Mouse (Mus musculus): ENCODE data around the gene Brox. TPM values are rescaled to one million over a fixed set of nuclear protein-coding genes. Genes with fewer than 3 reads are reported as not detected.
"Not testable (repeated sequence)": the region's sequence is repeated elsewhere in the genome, so short reads cannot be mapped to it uniquely, and the experiment has no call there.

The Brox gene
- total RNA-seq (2014; fragmentation: Nextera tagmentation) (57.6 and 81.9 TPM in 2 replicates), total RNA-seq (2017) (85.8 and 85.9 TPM in 2 replicates), polyA plus RNA-seq (2012) (2.0 and 5.4 TPM in 2 replicates)

- peak; percentile 92 for DNase-seq (ENCODE audit: low spot score)
- Histone ChIP-seq H3K36me3 (replicated peaks) (peaks cover 24% of the 10 kb centered on the region), H3K4me1 (ENCODE audit: insufficient read depth, low read depth, low read length) (peaks cover 8% of the 10 kb centered on the region; the same call in 1 of the 2 replicates), H3K27me3 (ENCODE audit: insufficient read depth, low read length) (no peaks in the 10 kb centered on the region), H3K4me3 (ENCODE audit: low read depth, low read length) (peak within 1 kb of the TSS; percentile 74), H3K9me3 (replicated peaks) (no peaks in the 10 kb centered on the region)
- ATAC-seq (ENCODE audit: extremely low read depth, insufficient number of reproducible peaks, low FRiP score, poor library complexity, severe bottlenecking), result peak; percentile 48
- TF ChIP-seq CTCF (IDR thresholded peaks at IDR 0.05; ENCODE audit: low read depth, low read length) (no peak), POLR2AphosphoS5 (IDR thresholded peaks at IDR 0.05; ENCODE audit: insufficient replicate concordance, low read depth, low read length) (no peak), GATA1 (IDR thresholded peaks at IDR 0.05; ENCODE audit: borderline replicate concordance, low read length) (no peak), TAL1 (conservative IDR thresholded peaks at IDR 0.05; ENCODE audit: low read depth, low read length) (no peak), GATA2 (IDR thresholded peaks at IDR 0.05; ENCODE audit: borderline replicate concordance, low read depth, low read length) (no peak)
Observed at GRCm38 (mm10) chr1:183296877-183297383, at the start of gene Brox. TSS of gene Brox (minus strand) at chr1:183297269.

- Histone ChIP-seq H3K4me1 (ENCODE audit: insufficient read depth, low read depth, low read length) (peaks cover 39% of the 10 kb centered on the region), H3K36me3 (replicated peaks) (peaks cover 57% of the 10 kb centered on the region), H3K9me3 (replicated peaks) (no peaks in the 10 kb centered on the region), H3K27me3 (ENCODE audit: insufficient read depth, low read length) (no peaks in the 10 kb centered on the region), H3K4me3 (ENCODE audit: low read depth, low read length) (peak overlapping the region; percentile 98)
- ATAC-seq (ENCODE audit: extremely low read depth, insufficient number of reproducible peaks, low FRiP score, poor library complexity, severe bottlenecking), result no peak
- TF ChIP-seq CTCF (IDR thresholded peaks at IDR 0.05; ENCODE audit: low read depth, low read length), result no peak
- no peak for TF ChIP-seq GATA1 (IDR thresholded peaks at IDR 0.05; ENCODE audit: borderline replicate concordance, low read length)
- no peak for TF ChIP-seq GATA2 (IDR thresholded peaks at IDR 0.05; ENCODE audit: borderline replicate concordance, low read depth, low read length)
- no peak for TF ChIP-seq TAL1 (conservative IDR thresholded peaks at IDR 0.05; ENCODE audit: low read depth, low read length)
- TF ChIP-seq POLR2AphosphoS5 (IDR thresholded peaks at IDR 0.05; ENCODE audit: insufficient replicate concordance, low read depth, low read length), result no peak
- no peak for DNase-seq (ENCODE audit: low spot score)
Observed at GRCm38 (mm10) chr1:183345817-183346195, 48.7 kb upstream of the Brox start.

- peaks cover 36% of the 10 kb centered on the region for H3K4me1 ChIP-seq (ENCODE audit: insufficient read depth, low read depth, low read length)
- TF ChIP-seq GATA1 (IDR thresholded peaks at IDR 0.05; ENCODE audit: borderline replicate concordance, low read length) (no peak), POLR2AphosphoS5 (IDR thresholded peaks at IDR 0.05; ENCODE audit: insufficient replicate concordance, low read depth, low read length) (no peak), CTCF (IDR thresholded peaks at IDR 0.05; ENCODE audit: low read depth, low read length) (no peak)
- peaks cover 57% of the 10 kb centered on the region for H3K36me3 ChIP-seq (replicated peaks)
- peak; percentile 77 for ATAC-seq (ENCODE audit: extremely low read depth, insufficient number of reproducible peaks, low FRiP score, poor library complexity, severe bottlenecking)
- DNase-seq (ENCODE audit: low spot score), result peak; percentile 90
- H3K27me3 ChIP-seq (ENCODE audit: insufficient read depth, low read length), result no peaks in the 10 kb centered on the region
- H3K9me3 ChIP-seq (replicated peaks), result no peaks in the 10 kb centered on the region
- H3K4me3 ChIP-seq (ENCODE audit: low read depth, low read length), result peak overlapping the region; percentile 98
Observed at GRCm38 (mm10) chr1:183344886-183345816, 48.1 kb upstream of the Brox start.

- not testable (repeated sequence) for H3K9me3 ChIP-seq (replicated peaks); H3K27me3 ChIP-seq (ENCODE audit: insufficient read depth, low read length); ATAC-seq (ENCODE audit: extremely low read depth, insufficient number of reproducible peaks, low FRiP score, poor library complexity, severe bottlenecking); DNase-seq (ENCODE audit: low spot score); H3K4me3 ChIP-seq (ENCODE audit: low read depth, low read length)
- H3K4me1 ChIP-seq (ENCODE audit: insufficient read depth, low read depth, low read length), result peaks cover 23% of the 10 kb centered on the region
- H3K36me3 ChIP-seq (replicated peaks), result peaks cover 57% of the 10 kb centered on the region
- peak; percentile 71; the same call in 1 of the 2 replicates for TF ChIP-seq POLR2AphosphoS5 (IDR thresholded peaks at IDR 0.05; ENCODE audit: insufficient replicate concordance, low read depth, low read length)
Observed at GRCm38 (mm10) chr1:183342902-183343301, 45.8 kb upstream of the Brox start.

- TF ChIP-seq TAL1 (conservative IDR thresholded peaks at IDR 0.05; ENCODE audit: low read depth, low read length), result no peak
- no peak for TF ChIP-seq GATA2 (IDR thresholded peaks at IDR 0.05; ENCODE audit: borderline replicate concordance, low read depth, low read length)
- TF ChIP-seq GATA1 (IDR thresholded peaks at IDR 0.05; ENCODE audit: borderline replicate concordance, low read length), result no peak
- TF ChIP-seq CTCF (IDR thresholded peaks at IDR 0.05; ENCODE audit: low read depth, low read length), result no peak
- TF ChIP-seq POLR2AphosphoS5 (IDR thresholded peaks at IDR 0.05; ENCODE audit: insufficient replicate concordance, low read depth, low read length), result no peak
- ATAC-seq (ENCODE audit: extremely low read depth, insufficient number of reproducible peaks, low FRiP score, poor library complexity, severe bottlenecking) (no peak), DNase-seq (ENCODE audit: low spot score) (no peak)
- H3K9me3 ChIP-seq (replicated peaks), result no peaks in the 10 kb centered on the region; the same call in none of the 2 replicates
- peaks cover 76% of the 10 kb centered on the region for H3K36me3 ChIP-seq (replicated peaks)
- no peaks in the 10 kb centered on the region for H3K4me1 ChIP-seq (ENCODE audit: insufficient read depth, low read depth, low read length)
- no peak overlapping the region for H3K4me3 ChIP-seq (ENCODE audit: low read depth, low read length)
- H3K27me3 ChIP-seq (ENCODE audit: insufficient read depth, low read length), result no peaks in the 10 kb centered on the region
Observed at GRCm38 (mm10) chr1:183327171-183327570, 30.1 kb upstream of the Brox start.

- H3K4me3 ChIP-seq (ENCODE audit: low read depth, low read length), result no peak overlapping the region
- H3K36me3 ChIP-seq (replicated peaks), result peaks cover 74% of the 10 kb centered on the region
- ATAC-seq (ENCODE audit: extremely low read depth, insufficient number of reproducible peaks, low FRiP score, poor library complexity, severe bottlenecking) (no peak), DNase-seq (ENCODE audit: low spot score) (no peak)
- no peaks in the 10 kb centered on the region for H3K27me3 ChIP-seq (ENCODE audit: insufficient read depth, low read length)
- H3K4me1 ChIP-seq (ENCODE audit: insufficient read depth, low read depth, low read length), result no peaks in the 10 kb centered on the region
- no peaks in the 10 kb centered on the region; the same call in 1 of the 2 replicates for H3K9me3 ChIP-seq (replicated peaks)
- no peak for TF ChIP-seq CTCF (IDR thresholded peaks at IDR 0.05; ENCODE audit: low read depth, low read length)
- TF ChIP-seq GATA1 (IDR thresholded peaks at IDR 0.05; ENCODE audit: borderline replicate concordance, low read length), result no peak
- TF ChIP-seq GATA2 (IDR thresholded peaks at IDR 0.05; ENCODE audit: borderline replicate concordance, low read depth, low read length), result no peak
- no peak for TF ChIP-seq TAL1 (conservative IDR thresholded peaks at IDR 0.05; ENCODE audit: low read depth, low read length)
- TF ChIP-seq POLR2AphosphoS5 (IDR thresholded peaks at IDR 0.05; ENCODE audit: insufficient replicate concordance, low read depth, low read length), result no peak
Observed at GRCm38 (mm10) chr1:183324433-183324832, 27.4 kb upstream of the Brox start.
